Mouse (Mus musculus) Patski (cell line): ENCODE data around the gene Galm. TPM values are rescaled to one million over a fixed set of nuclear protein-coding genes. Genes with fewer than 3 reads are reported as not detected.
"Not testable (repeated sequence)": the region's sequence is repeated elsewhere in the genome, so short reads cannot be mapped to it uniquely, and the experiment has no call there.

ENCODE experiments used
- ATAC-seq: fragments of 100-300 bp; one replicate; pipeline ENCODE4 v1.8.0; 2021
- CTCF ChIA-PET: fragments of 350-600 bp; sonication (Branson Sonifier 250); formaldehyde crosslinking; loops from one replicate; lab custom pipeline; 2022; ENCODE audit warnings: inconsistent platforms; lab: Charles Lee
- POLR2A ChIA-PET: fragments of 350-600 bp; sonication (Branson Sonifier 250); formaldehyde crosslinking; loops from one replicate; lab custom pipeline; 2022; ENCODE audit warnings: antibody characterized with exemption, inconsistent platforms; lab: Charles Lee
- DNase-seq: peaks from one replicate; pipeline ENCODE4 v3.0.0-alpha.2; 2011; ENCODE audit warnings: low read depth, low spot score
- H3K27me3 ChIP-seq: fragments of 371-371 bp; one replicate; pipeline ENCODE4 v1.5.1; 2021
- CTCF ChIP-seq: fragments of 100-300 bp; IDR thresholded peaks from one replicate; pipeline ENCODE4 v1.5.1; 2021
- in situ Hi-C: fragments of 300-500 bp; cut with MboI; formaldehyde crosslinking; loops from 3 replicates; pipeline ENCODE4 v1.11.1; 2018; ENCODE audit warnings: low pct_unique_long_range_greater_than_20kb, mixed read lengths
- polyA plus RNA-seq: library from polyadenylated mRNA; unstranded; gene quantifications from one replicate; pipeline ENCODE4 v1.2.3, GENCODE M21; 2021

Gene Galm
- polyA plus RNA-seq, 1 experiment from 2014 or later: 45.3 TPM

- DNase-seq (no peak), ATAC-seq (no peak)
- ChIA-PET POLR2A (no interaction called here), CTCF (no interaction called here)
- in situ Hi-C loops: loop anchor here (25.0 kb wide), 1 partner anchor 537 kb away; no protein-coding TSS in a partner anchor
- TF ChIP-seq CTCF: no peak
- H3K27me3 ChIP-seq: no peaks in the 10 kb centered on the region
These were observed 72.0 kb downstream of the Galm start for GRCm38 (mm10) chr17:80199160-80199778.

- no peak for TF ChIP-seq CTCF
- POLR2A ChIA-PET: no interaction called here
- ATAC-seq (no peak), DNase-seq (no peak)
- H3K27me3 ChIP-seq: no peaks in the 10 kb centered on the region
- in situ Hi-C loops: no loop called here
- CTCF ChIA-PET: no interaction called here
These were observed 78.4 kb downstream of the Galm start for GRCm38 (mm10) chr17:80205657-80206056.

GRCm38 (mm10) chr17:80206301-80206670, 79.0 kb downstream of the Galm start:
- TF ChIP-seq CTCF: no peak
- ATAC-seq: peak; percentile 64
- POLR2A ChIA-PET: interaction anchor here (1.0 kb wide), 1 partner anchor 18 kb away, joined by 3 read pairs; no protein-coding TSS in a partner anchor
- in situ Hi-C loops: no loop called here
- DNase-seq: no peak
- no peaks in the 10 kb centered on the region for H3K27me3 ChIP-seq
- CTCF ChIA-PET: no interaction called here

- POLR2A ChIA-PET: interaction anchor here (0.6 to 1.2 kb wide), 4 partner anchors 13 to 165 kb away, joined by 3 to 4 read pairs (median 3); no protein-coding TSS in a partner anchor
- H3K27me3 ChIP-seq: no peaks in the 10 kb centered on the region
- CTCF ChIA-PET: no interaction called here
- in situ Hi-C loops: no loop called here
- DNase-seq: peak; percentile 93
- peak; percentile 89 for ATAC-seq
- no peak for TF ChIP-seq CTCF
These were observed 79.7 kb downstream of the Galm start, which contains the start of the genes Srsf7 and Ttc39d for GRCm38 (mm10) chr17:80206671-80207581. Srsf7 (minus strand) TSS chr17:80207307. Ttc39d (plus strand) TSS chr17:80207460.

GRCm38 (mm10) chr17:80213998-80214397, 86.7 kb downstream of the Galm start:
- H3K27me3 ChIP-seq, in situ Hi-C loops, POLR2A ChIA-PET, DNase-seq, ATAC-seq, CTCF ChIA-PET: not testable (repeated sequence)

GRCm38 (mm10) chr17:80220131-80220530, 92.9 kb downstream of the Galm start:
- DNase-seq (no peak), ATAC-seq (no peak)
- CTCF ChIA-PET: no interaction called here
- POLR2A ChIA-PET: interaction anchor here (1.2 kb wide), 1 partner anchor 13 kb away, joined by 3 read pairs; the partner anchor contains the start of genes Srsf7 and Ttc39d
- no peaks in the 10 kb centered on the region for H3K27me3 ChIP-seq
- in situ Hi-C loops: no loop called here
- TF ChIP-seq CTCF: no peak

- no peak for ATAC-seq
- H3K27me3 ChIP-seq: no peaks in the 10 kb centered on the region
- in situ Hi-C loops: no loop called here
- ChIA-PET POLR2A (no interaction called here), CTCF (no interaction called here)
- no peak for DNase-seq
- TF ChIP-seq CTCF: no peak
These were observed 93.9 kb downstream of the Galm start for GRCm38 (mm10) chr17:80221202-80221601.

GRCm38 (mm10) chr17:80221890-80222628, 94.8 kb downstream of the Galm start:
- CTCF ChIA-PET: no interaction called here
- ATAC-seq: no peak
- in situ Hi-C loops: no loop called here
- H3K27me3 ChIP-seq: no peaks in the 10 kb centered on the region
- peak; percentile 62 for TF ChIP-seq CTCF
- POLR2A ChIA-PET: interaction anchor here (0.6 kb wide), 1 partner anchor 211 kb away, joined by 3 read pairs; no protein-coding TSS in a partner anchor
- no peak for DNase-seq

- DNase-seq (no peak), ATAC-seq (peak; percentile 13)
- POLR2A ChIA-PET: interaction anchor here (0.6 to 1.7 kb wide), 2 partner anchors 12 to 30 kb away, joined by 4 to 5 read pairs; no protein-coding TSS in a partner anchor
- H3K27me3 ChIP-seq: no peaks in the 10 kb centered on the region
- CTCF ChIA-PET: interaction anchor here (0.6 to 2.1 kb wide), 3 partner anchors 11 to 1633 kb away, joined by 3 to 4 read pairs (median 3); no protein-coding TSS in a partner anchor
- no peak for TF ChIP-seq CTCF
- in situ Hi-C loops: no loop called here
These were observed 96.6 kb downstream of the Galm start for GRCm38 (mm10) chr17:80223829-80224228.
